Mouse (Mus musculus) embryonic stem cell, embryonic (primary cell): ENCODE data around the gene Palld.

Experiments used
- CTCF ChIA-PET, 4 experiments: fragments of 300-600 bp in 2 of 4; fragments of 350-600 bp in 2 of 4; sonication (Branson Sonifier 250); formaldehyde crosslinking; loops; one replicate each; lab custom pipeline; 2022; ENCODE audit warnings: inconsistent platforms in 2 of 4; lab: Charles Lee
- POLR2A ChIA-PET, 4 experiments: fragments of 300-600 bp in 2 of 4; fragments of 350-600 bp in 2 of 4; sonication (Branson Sonifier 250); formaldehyde crosslinking; loops; one replicate each; lab custom pipeline; 2022; ENCODE audit warnings: antibody characterized with exemption in 4 of 4, inconsistent platforms in 1 of 4; lab: Charles Lee

Palld gene

GRCm38 (mm10) chr8:61902521-61902920 is at the start of gene Palld:
TSS of gene Palld (minus strand) at chr8:61902690.
- POLR2A ChIA-PET = no interaction called here

GRCm38 (mm10) chr8:61937576-61937975 is 35.1 kb upstream of the Palld start:
- ChIA-PET CTCF (no interaction called here), POLR2A (no interaction called here)

More at GRCm38 (mm10) chr8:61902521-61902920, at the start of gene Palld:
- CTCF ChIA-PET = no interaction called here

- POLR2A ChIA-PET = no interaction called here
- CTCF ChIA-PET = no interaction called here
These were observed 30.8 kb upstream of the Palld start for GRCm38 (mm10) chr8:61933243-61933642.

- ChIA-PET CTCF (interaction anchor here in 3 of 4 experiments (0.5 to 0.6 kb wide), 3 partner anchors 12 to 167 kb away, joined by 3 to 8 read pairs (median 3); no protein-coding TSS in a partner anchor), POLR2A (interaction anchor here in 1 of 4 experiments (0.6 kb wide), 1 partner anchor 96 kb away, joined by 3 read pairs; no protein-coding TSS in a partner anchor)
These were observed 25.4 kb upstream of the Palld start, which contains the start of gene Ddx60 for GRCm38 (mm10) chr8:61927777-61928494. TSS of gene Ddx60 (plus strand) at chr8:61928087.

- ChIA-PET POLR2A (no interaction called here), CTCF (no interaction called here)
These were observed 22.0 kb upstream of the Palld start for GRCm38 (mm10) chr8:61924518-61924917.

- ChIA-PET CTCF (interaction anchor here in 1 of 4 experiments (0.6 kb wide), 1 partner anchor 1661 kb away, joined by 3 read pairs; no protein-coding TSS in a partner anchor), POLR2A (no interaction called here)
These were observed 19.1 kb upstream of the Palld start for GRCm38 (mm10) chr8:61921454-61922054.

- ChIA-PET CTCF (no interaction called here), POLR2A (no interaction called here)
These were observed 17.9 kb upstream of the Palld start for GRCm38 (mm10) chr8:61920389-61920788.

GRCm38 (mm10) chr8:61919145-61919788 is 16.8 kb upstream of the Palld start:
- ChIA-PET POLR2A (no interaction called here), CTCF (no interaction called here)

GRCm38 (mm10) chr8:61917287-61917686 is 14.8 kb upstream of the Palld start:
- POLR2A ChIA-PET = no interaction called here
- CTCF ChIA-PET = no interaction called here

GRCm38 (mm10) chr8:61913957-61914356 is 11.5 kb upstream of the Palld start:
- POLR2A ChIA-PET = interaction anchor here in 1 of 4 experiments (0.6 kb wide), 1 partner anchor 628 kb away, joined by 4 read pairs; no protein-coding TSS in a partner anchor
- CTCF ChIA-PET = no interaction called here

GRCm38 (mm10) chr8:61912817-61913216 is 10.3 kb upstream of the Palld start:
- ChIA-PET CTCF (interaction anchor here in 1 of 4 experiments (0.5 kb wide), 1 partner anchor 135 kb away, joined by 3 read pairs; no protein-coding TSS in a partner anchor), POLR2A (interaction anchor here in 1 of 4 experiments (0.8 kb wide), 1 partner anchor 13 kb away, joined by 3 read pairs; no protein-coding TSS in a partner anchor)

- ChIA-PET CTCF (interaction anchor here in 2 of 4 experiments (0.8 to 1.5 kb wide), 2 partner anchors 137 to 222 kb away, joined by 3 to 4 read pairs; no protein-coding TSS in a partner anchor), POLR2A (no interaction called here)
These were observed 6.8 kb upstream of the Palld start for GRCm38 (mm10) chr8:61909313-61909712.

- POLR2A ChIA-PET = interaction anchor here in 2 of 4 experiments (0.7 to 0.8 kb wide), 2 partner anchors 18 to 349 kb away, joined by 4 read pairs; no protein-coding TSS in a partner anchor
- CTCF ChIA-PET = interaction anchor here in 3 of 4 experiments (0.5 to 1.5 kb wide), 4 partner anchors 138 to 1442 kb away, joined by 3 to 5 read pairs (median 4); no protein-coding TSS in a partner anchor
These were observed 6.1 kb upstream of the Palld start for GRCm38 (mm10) chr8:61908303-61909215.

- POLR2A ChIA-PET = no interaction called here
- CTCF ChIA-PET = interaction anchor here in 1 of 4 experiments (0.7 kb wide), 1 partner anchor 724 kb away, joined by 4 read pairs; no protein-coding TSS in a partner anchor
These were observed 1.3 kb downstream of the Palld start for GRCm38 (mm10) chr8:61901028-61901717.

- ChIA-PET POLR2A (no interaction called here), CTCF (interaction anchor here in 1 of 4 experiments (0.6 kb wide), 1 partner anchor 23 kb away, joined by 3 read pairs; no protein-coding TSS in a partner anchor)
These were observed 5.1 kb downstream of the Palld start for GRCm38 (mm10) chr8:61897402-61897801.

GRCm38 (mm10) chr8:61896742-61897141 is 5.7 kb downstream of the Palld start:
- ChIA-PET POLR2A (no interaction called here), CTCF (no interaction called here)

- POLR2A ChIA-PET = no interaction called here
- CTCF ChIA-PET = interaction anchor here in 1 of 4 experiments (0.6 to 1.3 kb wide), 2 partner anchors 153 kb away, joined by 4 to 5 read pairs; no protein-coding TSS in a partner anchor
These were observed 8.4 kb downstream of the Palld start for GRCm38 (mm10) chr8:61894062-61894461.
